Mouse (Mus musculus): Measurements from ENCODE around the gene Mefv. TPM values are rescaled to one million over a fixed set of nuclear protein-coding genes. Genes with fewer than 3 reads are reported as not detected.

Gene Mefv
- total RNA-seq (2023), result 0.53 TPM

DNA sequence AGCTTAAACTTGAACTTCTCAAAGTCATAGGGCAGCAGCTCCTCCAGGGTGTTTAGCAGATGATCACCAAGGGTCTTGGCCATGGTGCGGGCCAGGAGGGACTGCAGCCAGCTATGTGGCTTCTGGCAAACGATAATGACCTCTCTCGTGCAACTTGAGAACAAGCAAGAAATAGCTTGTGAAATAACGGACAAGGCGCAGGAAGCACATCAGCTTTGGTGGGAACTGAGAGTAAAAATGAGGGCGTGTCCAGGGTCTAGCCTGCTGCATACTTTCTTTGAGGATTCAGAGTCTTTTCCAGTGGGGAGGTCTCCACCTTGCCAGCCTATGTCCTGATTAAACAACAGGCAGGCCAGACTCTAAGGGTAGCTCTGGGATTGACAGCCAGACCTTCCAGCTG is at the start of gene Mefv:
Gene Mefv, minus strand, starts transcription at position 118 of the 400 bp plus-strand sequence.

DNA sequence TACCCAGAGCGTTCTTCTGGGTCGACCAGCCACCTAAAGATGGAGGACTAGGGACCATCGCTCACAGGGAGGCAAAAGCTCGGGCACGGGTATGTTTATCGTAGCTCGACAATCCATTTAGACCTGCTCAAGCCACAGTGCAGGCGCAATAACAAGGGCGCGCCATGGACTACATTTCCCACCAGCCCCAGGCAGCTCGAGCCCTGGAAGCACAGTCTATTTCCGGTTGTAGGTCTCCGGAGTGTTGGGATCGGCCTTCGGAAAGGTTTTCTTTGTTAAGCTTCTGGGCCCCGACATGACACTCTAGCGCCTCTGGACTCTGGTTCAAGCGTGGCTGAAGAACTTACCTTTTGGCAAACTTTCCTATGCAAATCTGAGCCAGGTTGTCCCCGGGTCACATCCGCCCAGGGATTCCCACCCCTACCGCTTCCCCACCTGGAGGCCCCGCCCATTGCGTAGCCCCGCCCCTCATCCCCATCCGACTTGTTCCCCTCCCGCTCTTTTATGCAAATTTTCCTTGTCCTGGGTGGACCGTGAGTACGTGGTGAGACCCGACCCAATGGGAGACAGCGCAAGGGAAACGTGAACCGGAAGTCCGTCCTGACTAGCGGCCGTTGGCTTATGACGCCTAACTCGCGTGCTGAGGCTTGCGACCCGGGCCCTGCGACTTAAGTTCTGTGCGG is 25.7 kb upstream of the Mefv start, which contains the start of gene Zfp263:
Gene Zfp263, plus strand, starts transcription at position 591 of the 683 bp plus-strand sequence.

Other genes starting within 250 kb of the Mefv start
- gene Olfr161, start 127.1 kb downstream of the Mefv start, total RNA-seq (2023), result not detected
- 51.9 TPM for gene Zfp263, start 26.0 kb upstream of the Mefv start, total RNA-seq (2023)
- gene Olfr15, start 112.8 kb upstream of the Mefv start, total RNA-seq (2023), result not detected
- 0.56 TPM for gene Zfp174, start 129.2 kb upstream of the Mefv start, total RNA-seq (2023)
- gene Naa60, start 154.3 kb upstream of the Mefv start, total RNA-seq (2023), result 94.6 TPM
- 28.4 TPM for gene Zfp597, start 166.5 kb upstream of the Mefv start, total RNA-seq (2023)
- gene Gm20695, start 166.6 kb upstream of the Mefv start, total RNA-seq (2023), result not detected
- gene 1700037C18Rik, start 190.6 kb upstream of the Mefv start, total RNA-seq (2023), result 6.6 TPM
- 27.9 TPM for gene Cluap1, start 190.7 kb upstream of the Mefv start, total RNA-seq (2023)